Mouse (Mus musculus): Measurements from ENCODE around the gene Thsd7b. TPM values are rescaled to one million over a fixed set of nuclear protein-coding genes. Genes with fewer than 3 reads are reported as not detected.
A peak's percentile ranks its signal among the peaks of the same experiment; 100 is the strongest.

The Thsd7b gene
- polyA plus RNA-seq, 1 experiment from 2014 or later = 5.7 TPM

DNA sequence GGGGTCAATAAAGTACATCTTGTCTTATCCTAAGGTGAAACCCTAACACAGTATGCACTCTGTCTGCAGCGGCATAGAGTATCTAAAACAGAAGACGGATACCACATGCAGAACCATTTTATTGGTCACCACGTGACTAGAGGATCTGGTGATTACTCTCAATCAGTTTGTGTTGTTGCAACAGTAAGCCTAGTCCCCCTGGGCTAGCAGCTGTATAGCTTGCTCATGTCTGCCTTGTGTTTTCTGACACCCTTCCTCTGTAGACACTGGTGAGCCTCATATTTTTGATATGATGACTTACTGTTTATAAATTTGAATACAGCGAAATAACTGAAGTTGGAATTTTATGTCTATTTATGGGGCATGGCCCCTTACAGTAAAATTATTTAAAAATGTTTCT lies 306.9 kb downstream of the Thsd7b start:
- no peaks in the 10 kb centered on the region for H3K36me3 ChIP-seq (ENCODE audit: control insufficient read depth, insufficient read depth, low read length)
- H3K9me3 ChIP-seq (replicated peaks; ENCODE audit: control insufficient read depth, low read length) = no peaks in the 10 kb centered on the region
- no peaks in the 10 kb centered on the region for H3K4me1 ChIP-seq (ENCODE audit: control insufficient read depth, insufficient read depth, low read length)
- H3K4me2 ChIP-seq (ENCODE audit: low read length) = no peak overlapping the region
- no peak overlapping the region for H3K9ac ChIP-seq (ENCODE audit: low read length)
- H3K27ac ChIP-seq (ENCODE audit: low read depth, low read length) = no peak overlapping the region
- no peak overlapping the region for H3K4me3 ChIP-seq (ENCODE audit: low read depth, low read length)
- H3K27me3 ChIP-seq (replicated peaks; ENCODE audit: control insufficient read depth, insufficient read depth, low read length) = no peaks in the 10 kb centered on the region
- WGBS = 90% methylated on average over 4 of the region's 4 CpGs
- ATAC-seq (no peak), DNase-seq (ENCODE audit: low spot score) (no peak)

DNA sequence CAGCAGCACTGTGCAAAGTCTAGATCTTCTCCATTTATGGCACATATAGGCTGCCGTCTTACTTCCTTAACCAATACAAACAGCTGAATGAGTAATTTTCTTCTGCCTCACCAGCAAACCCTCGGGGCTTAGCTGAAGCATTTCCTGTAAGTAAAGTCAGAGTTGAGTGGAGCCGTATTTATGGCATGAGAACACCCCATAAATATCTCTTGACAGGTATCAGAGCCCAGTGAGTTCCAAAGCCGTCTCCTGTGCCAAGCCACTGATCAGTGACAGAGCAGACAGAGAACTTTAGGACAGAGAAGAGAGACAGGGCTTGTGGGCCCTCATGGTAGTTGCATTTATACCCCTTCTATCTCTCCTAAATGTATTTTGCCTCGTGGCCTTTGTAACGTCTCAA lies 313.5 kb downstream of the Thsd7b start:
- 86% methylated on average over 6 of the region's 6 CpGs for WGBS
- Histone ChIP-seq H3K9me3 (replicated peaks; ENCODE audit: control insufficient read depth, low read length) (no peaks in the 10 kb centered on the region), H3K4me2 (ENCODE audit: low read length) (no peak overlapping the region), H3K27ac (ENCODE audit: low read depth, low read length) (no peak overlapping the region), H3K4me3 (ENCODE audit: low read depth, low read length) (no peak overlapping the region), H3K9ac (ENCODE audit: low read length) (no peak overlapping the region), H3K36me3 (ENCODE audit: control insufficient read depth, insufficient read depth, low read length) (no peaks in the 10 kb centered on the region), H3K27me3 (replicated peaks; ENCODE audit: control insufficient read depth, insufficient read depth, low read length) (no peaks in the 10 kb centered on the region), H3K4me1 (ENCODE audit: control insufficient read depth, insufficient read depth, low read length) (no peaks in the 10 kb centered on the region)
- no peak for DNase-seq (ENCODE audit: low spot score)
- ATAC-seq = no peak

DNA sequence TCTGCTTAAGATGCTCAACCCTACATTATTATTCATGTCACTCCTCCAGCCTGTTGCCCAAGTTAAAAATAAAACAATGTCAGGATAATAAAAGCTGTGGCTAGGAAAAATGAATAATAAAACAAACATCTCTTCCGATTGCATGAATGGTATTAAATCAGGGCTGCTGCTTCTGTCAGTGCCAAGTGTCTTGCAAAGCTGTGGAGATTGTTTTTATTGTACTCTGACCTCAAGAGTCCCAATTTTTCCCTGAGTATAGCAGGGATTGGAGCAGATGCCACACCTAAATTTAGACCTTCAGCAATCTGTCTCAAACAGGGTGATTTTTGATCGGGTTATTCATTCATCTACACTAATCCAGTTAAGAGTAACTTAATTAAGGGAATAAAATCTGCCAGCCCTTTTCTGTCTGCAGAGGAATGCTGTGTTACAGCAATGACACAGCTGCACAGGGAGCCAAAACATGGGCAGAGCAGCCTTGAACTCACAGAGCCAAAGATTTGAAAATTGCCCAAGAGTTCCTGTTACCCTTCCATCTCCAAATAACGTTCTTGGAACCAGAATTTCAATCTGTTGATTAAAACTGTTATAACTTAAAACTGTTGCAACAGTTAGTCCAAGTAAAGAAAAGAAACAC lies 316.4 kb downstream of the Thsd7b start:
- DNase-seq (ENCODE audit: low spot score) = no peak
- no peak for ATAC-seq
- H3K9me3 ChIP-seq (replicated peaks; ENCODE audit: control insufficient read depth, low read length) = no peaks in the 10 kb centered on the region
- no peak overlapping the region for H3K27ac ChIP-seq (ENCODE audit: low read depth, low read length)
- H3K9ac ChIP-seq (ENCODE audit: low read length) = no peak overlapping the region
- no peak overlapping the region for H3K4me2 ChIP-seq (ENCODE audit: low read length)
- WGBS = 62% methylated on average over 3 of the region's 3 CpGs
- H3K4me3 ChIP-seq (ENCODE audit: low read depth, low read length) = no peak overlapping the region
- H3K27me3 ChIP-seq (replicated peaks; ENCODE audit: control insufficient read depth, insufficient read depth, low read length) = no peaks in the 10 kb centered on the region
- no peaks in the 10 kb centered on the region for H3K36me3 ChIP-seq (ENCODE audit: control insufficient read depth, insufficient read depth, low read length)
- no peaks in the 10 kb centered on the region for H3K4me1 ChIP-seq (ENCODE audit: control insufficient read depth, insufficient read depth, low read length)

DNA sequence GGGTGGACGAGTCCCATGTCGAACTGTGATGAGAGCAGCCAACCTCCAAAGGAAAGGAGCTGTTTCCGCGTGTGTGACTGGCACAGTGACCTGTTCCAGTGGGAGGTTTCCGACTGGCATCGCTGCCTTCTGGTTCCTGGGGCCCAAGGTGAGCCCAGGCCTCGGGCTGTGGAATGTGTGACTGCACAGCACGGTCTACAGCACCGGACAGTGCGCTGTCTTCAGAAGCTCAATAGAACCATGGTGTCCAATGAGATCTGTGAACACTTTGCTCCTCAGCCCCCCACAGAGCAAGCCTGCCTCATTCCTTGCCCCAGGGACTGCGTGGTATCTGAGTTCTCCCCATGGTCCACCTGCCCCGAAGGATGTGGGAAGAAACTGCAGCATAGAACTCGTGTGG lies 322.3 kb downstream of the Thsd7b start:
- H3K36me3 ChIP-seq (ENCODE audit: control insufficient read depth, insufficient read depth, low read length) = no peaks in the 10 kb centered on the region
- no peak overlapping the region for H3K4me2 ChIP-seq (ENCODE audit: low read length)
- ATAC-seq = no peak
- no peak overlapping the region for H3K9ac ChIP-seq (ENCODE audit: low read length)
- H3K4me1 ChIP-seq (ENCODE audit: control insufficient read depth, insufficient read depth, low read length) = no peaks in the 10 kb centered on the region
- H3K27me3 ChIP-seq (replicated peaks; ENCODE audit: control insufficient read depth, insufficient read depth, low read length) = no peaks in the 10 kb centered on the region
- no peak overlapping the region for H3K4me3 ChIP-seq (ENCODE audit: low read depth, low read length)
- no peaks in the 10 kb centered on the region for H3K9me3 ChIP-seq (replicated peaks; ENCODE audit: control insufficient read depth, low read length)
- H3K27ac ChIP-seq (ENCODE audit: low read depth, low read length) = no peak overlapping the region
- DNase-seq (ENCODE audit: low spot score) = no peak
- 88% methylated on average over 13 of the region's 13 CpGs for WGBS

DNA sequence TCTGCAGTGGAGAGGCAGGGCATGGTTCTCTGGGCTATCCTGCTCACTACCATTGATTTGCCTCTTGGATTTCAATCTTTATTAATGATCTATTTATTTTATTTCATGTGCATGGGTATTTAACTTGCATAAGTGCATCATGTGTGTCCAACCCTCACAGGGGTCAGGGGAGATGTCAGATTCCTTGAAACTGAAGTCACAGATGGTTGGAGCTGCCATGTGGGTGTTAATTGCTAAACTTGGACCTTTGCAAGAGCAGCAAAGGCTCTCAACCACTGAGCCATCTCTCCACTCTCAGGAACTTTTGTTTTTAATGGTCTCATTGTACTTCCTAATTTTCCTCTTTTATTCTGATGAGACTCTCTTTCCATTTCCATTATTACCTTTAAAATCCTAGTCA lies 327.8 kb downstream of the Thsd7b start:
- no peak overlapping the region for H3K27ac ChIP-seq (ENCODE audit: low read depth, low read length)
- no peaks in the 10 kb centered on the region for H3K27me3 ChIP-seq (replicated peaks; ENCODE audit: control insufficient read depth, insufficient read depth, low read length)
- ATAC-seq = no peak
- no peaks in the 10 kb centered on the region for H3K9me3 ChIP-seq (replicated peaks; ENCODE audit: control insufficient read depth, low read length)
- H3K9ac ChIP-seq (ENCODE audit: low read length) = no peak overlapping the region
- DNase-seq (ENCODE audit: low spot score) = no peak
- no peak overlapping the region for H3K4me3 ChIP-seq (ENCODE audit: low read depth, low read length)
- H3K36me3 ChIP-seq (ENCODE audit: control insufficient read depth, insufficient read depth, low read length) = no peaks in the 10 kb centered on the region
- H3K4me1 ChIP-seq (ENCODE audit: control insufficient read depth, insufficient read depth, low read length) = no peaks in the 10 kb centered on the region
- H3K4me2 ChIP-seq (ENCODE audit: low read length) = no peak overlapping the region

DNA sequence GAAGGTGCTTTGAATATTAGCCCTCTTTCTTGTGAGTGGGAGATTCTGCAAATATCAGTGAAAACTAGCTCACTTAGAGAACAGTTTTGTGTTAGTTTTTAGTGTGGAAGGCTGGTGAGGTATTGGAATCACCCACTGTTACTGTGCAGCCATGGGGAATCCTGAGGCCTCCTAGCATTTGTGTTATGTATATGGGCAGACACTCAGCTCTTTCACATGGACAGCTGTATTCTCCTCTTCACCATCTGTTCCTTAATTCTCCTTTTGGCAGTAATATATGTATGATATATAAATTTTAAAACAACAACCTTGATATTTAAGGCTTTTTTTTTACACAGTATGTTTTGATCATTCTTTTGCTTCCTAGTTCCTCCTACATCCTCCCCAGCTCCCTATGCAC lies 329.2 kb downstream of the Thsd7b start:
- Histone ChIP-seq H3K27me3 (replicated peaks; ENCODE audit: control insufficient read depth, insufficient read depth, low read length) (no peaks in the 10 kb centered on the region), H3K4me2 (ENCODE audit: low read length) (no peak overlapping the region), H3K36me3 (ENCODE audit: control insufficient read depth, insufficient read depth, low read length) (no peaks in the 10 kb centered on the region), H3K4me3 (ENCODE audit: low read depth, low read length) (no peak overlapping the region), H3K9me3 (replicated peaks; ENCODE audit: control insufficient read depth, low read length) (no peaks in the 10 kb centered on the region), H3K9ac (ENCODE audit: low read length) (no peak overlapping the region), H3K27ac (ENCODE audit: low read depth, low read length) (no peak overlapping the region), H3K4me1 (ENCODE audit: control insufficient read depth, insufficient read depth, low read length) (no peaks in the 10 kb centered on the region)
- ATAC-seq (no peak), DNase-seq (ENCODE audit: low spot score) (no peak)

DNA sequence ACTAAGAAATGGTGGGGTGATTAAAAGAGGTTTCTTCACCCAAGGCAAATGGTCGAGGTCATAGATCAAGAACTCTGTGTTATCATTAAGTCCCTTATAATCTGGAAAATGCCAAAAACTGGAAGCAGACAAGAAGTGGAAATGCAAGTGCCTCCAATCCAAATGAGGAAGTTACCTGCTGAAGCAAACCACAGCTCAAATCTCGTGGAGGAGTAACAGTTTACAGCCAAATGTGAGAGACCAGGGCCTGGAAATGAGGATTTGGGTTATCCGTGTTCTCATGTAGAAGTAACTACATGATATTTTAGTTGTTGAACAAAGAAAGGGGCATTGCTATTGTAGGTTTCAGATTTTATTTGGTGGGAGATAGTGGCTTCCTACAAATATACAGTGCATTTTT lies 335.3 kb downstream of the Thsd7b start:
- Histone ChIP-seq H3K9me3 (replicated peaks; ENCODE audit: control insufficient read depth, low read length) (no peaks in the 10 kb centered on the region), H3K4me3 (ENCODE audit: low read depth, low read length) (no peak overlapping the region), H3K4me2 (ENCODE audit: low read length) (no peak overlapping the region), H3K36me3 (ENCODE audit: control insufficient read depth, insufficient read depth, low read length) (no peaks in the 10 kb centered on the region), H3K27ac (ENCODE audit: low read depth, low read length) (no peak overlapping the region), H3K4me1 (ENCODE audit: control insufficient read depth, insufficient read depth, low read length) (no peaks in the 10 kb centered on the region), H3K9ac (ENCODE audit: low read length) (no peak overlapping the region), H3K27me3 (replicated peaks; ENCODE audit: control insufficient read depth, insufficient read depth, low read length) (no peaks in the 10 kb centered on the region)
- DNase-seq (ENCODE audit: low spot score) (no peak), ATAC-seq (no peak)
- 83% methylated on average over 3 of the region's 3 CpGs for WGBS

DNA sequence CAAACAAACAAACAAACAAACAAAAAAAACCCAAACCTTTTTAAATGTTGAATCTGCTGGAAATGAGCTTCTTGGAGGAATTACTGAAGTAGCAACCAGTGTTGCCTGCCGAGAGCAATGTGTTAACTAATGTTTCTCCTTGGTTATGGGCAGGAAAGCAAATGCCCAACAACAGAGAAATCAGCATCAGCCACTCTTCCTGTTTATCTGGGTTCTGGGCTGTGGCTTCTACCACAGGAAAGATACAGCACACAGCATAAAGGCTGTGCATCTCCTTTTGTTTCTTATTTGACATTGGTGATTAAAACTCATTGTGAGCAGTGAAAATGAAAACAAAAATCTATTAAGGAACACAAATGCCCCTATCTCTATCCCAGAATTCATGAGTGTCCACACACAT lies 343.0 kb downstream of the Thsd7b start:
- WGBS = 84% methylated on average over 1 of the region's 1 CpGs

DNA sequence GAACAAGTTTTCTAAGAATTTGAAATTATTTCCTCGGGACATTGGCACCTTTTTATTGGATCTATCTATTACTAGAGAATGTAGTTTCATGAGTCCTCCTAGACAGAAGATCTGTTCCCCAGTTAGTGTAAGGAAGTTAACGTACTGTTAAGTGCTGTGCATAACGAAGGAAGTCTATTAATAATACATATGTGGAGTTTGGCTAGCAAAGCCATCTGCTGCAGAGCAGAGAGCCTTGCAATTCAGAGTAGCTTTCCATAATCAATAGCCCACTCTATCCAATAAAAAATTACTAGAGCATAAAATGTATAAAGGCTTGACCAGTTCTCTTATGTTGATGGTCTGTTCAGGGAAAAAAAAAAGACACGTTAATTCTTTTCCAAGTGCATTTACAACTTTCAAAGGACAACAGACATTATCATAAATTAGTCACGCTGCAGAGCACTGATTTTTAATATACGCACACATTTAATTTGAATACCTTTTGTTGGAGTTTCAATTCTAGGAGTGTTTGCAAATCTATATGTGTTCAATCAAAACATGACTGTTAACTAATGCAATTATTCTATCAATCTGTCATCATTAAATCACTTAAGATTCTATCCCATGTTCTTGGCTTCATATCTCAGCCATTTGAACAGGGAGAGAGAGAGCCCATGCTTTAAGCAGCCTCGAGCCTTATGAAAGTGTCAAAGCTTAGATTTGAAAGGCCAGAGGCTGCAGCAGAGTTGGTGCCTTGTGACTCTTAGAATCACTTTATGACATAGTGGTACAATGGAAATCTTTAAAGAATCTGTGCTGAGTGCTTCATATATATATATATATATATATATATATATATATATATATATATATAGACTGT lies 346.6 kb downstream of the Thsd7b start:
- no peaks in the 10 kb centered on the region for H3K4me1 ChIP-seq (ENCODE audit: control insufficient read depth, insufficient read depth, low read length)
- H3K4me3 ChIP-seq (ENCODE audit: low read depth, low read length) = no peak overlapping the region
- no peak overlapping the region for H3K4me2 ChIP-seq (ENCODE audit: low read length)
- no peaks in the 10 kb centered on the region for H3K9me3 ChIP-seq (replicated peaks; ENCODE audit: control insufficient read depth, low read length)
- H3K27me3 ChIP-seq (replicated peaks; ENCODE audit: control insufficient read depth, insufficient read depth, low read length) = no peaks in the 10 kb centered on the region
- H3K27ac ChIP-seq (ENCODE audit: low read depth, low read length) = no peak overlapping the region
- WGBS = 33% methylated on average over 7 of the region's 7 CpGs
- peak; percentile 31 for DNase-seq (ENCODE audit: low spot score)
- ATAC-seq = peak; percentile 74; the same call in 1 of the 2 replicates
- no peaks in the 10 kb centered on the region for H3K36me3 ChIP-seq (ENCODE audit: control insufficient read depth, insufficient read depth, low read length)
- no peak overlapping the region for H3K9ac ChIP-seq (ENCODE audit: low read length)

More for the DNA sequence above, 343.0 kb downstream of the Thsd7b start:
- ATAC-seq = no peak
- Histone ChIP-seq H3K4me1 (ENCODE audit: control insufficient read depth, insufficient read depth, low read length) (no peaks in the 10 kb centered on the region), H3K4me2 (ENCODE audit: low read length) (no peak overlapping the region), H3K36me3 (ENCODE audit: control insufficient read depth, insufficient read depth, low read length) (no peaks in the 10 kb centered on the region), H3K27ac (ENCODE audit: low read depth, low read length) (no peak overlapping the region), H3K27me3 (replicated peaks; ENCODE audit: control insufficient read depth, insufficient read depth, low read length) (no peaks in the 10 kb centered on the region), H3K9ac (ENCODE audit: low read length) (no peak overlapping the region), H3K9me3 (replicated peaks; ENCODE audit: control insufficient read depth, low read length) (no peaks in the 10 kb centered on the region), H3K4me3 (ENCODE audit: low read depth, low read length) (no peak overlapping the region)
- no peak for DNase-seq (ENCODE audit: low spot score)
